Mouse (Mus musculus) thymus, postnatal 36 days (tissue): ENCODE measurements around the gene Anapc15.

Experiments
- DNase-seq, 2 experiments: peaks; one replicate each; pipeline ENCODE4 v3.0.0; 2022; ENCODE audit warnings: mixed read lengths in 2 of 2

Anapc15 gene

DNA sequence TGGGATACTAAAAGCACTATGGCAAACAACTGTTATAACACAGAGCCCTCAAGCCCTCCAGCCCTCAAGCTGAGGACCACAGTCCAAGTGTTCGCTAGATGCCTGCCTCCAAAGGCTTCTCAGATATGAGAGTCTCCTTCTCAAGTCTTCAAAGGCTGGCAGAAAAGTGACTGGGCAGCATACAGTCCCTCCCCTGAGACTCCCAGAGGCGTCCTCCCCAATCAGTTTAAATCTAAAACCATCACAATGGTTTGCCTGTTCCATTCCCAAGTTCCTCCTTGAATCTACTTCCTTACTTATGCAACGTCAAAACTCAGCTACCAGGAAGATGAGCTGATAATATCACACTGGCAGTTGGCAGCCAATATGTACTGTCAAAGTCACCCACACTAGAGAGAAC, at the start of gene Anapc15:
Gene Anapc15, plus strand, starts transcription at position 301 of the 400 bp plus-strand sequence.
- no peak for DNase-seq

- DNase-seq: no peak
These were observed 45.6 kb upstream of the Anapc15 start, which contains the start of gene Phox2a for GRCm38 (mm10) chr7:101817861-101818401. TSS of gene Phox2a (plus strand) at chr7:101818313.

GRCm38 (mm10) chr7:101820295-101821030, 43.1 kb upstream of the Anapc15 start:
- DNase-seq: no peak

DNA sequence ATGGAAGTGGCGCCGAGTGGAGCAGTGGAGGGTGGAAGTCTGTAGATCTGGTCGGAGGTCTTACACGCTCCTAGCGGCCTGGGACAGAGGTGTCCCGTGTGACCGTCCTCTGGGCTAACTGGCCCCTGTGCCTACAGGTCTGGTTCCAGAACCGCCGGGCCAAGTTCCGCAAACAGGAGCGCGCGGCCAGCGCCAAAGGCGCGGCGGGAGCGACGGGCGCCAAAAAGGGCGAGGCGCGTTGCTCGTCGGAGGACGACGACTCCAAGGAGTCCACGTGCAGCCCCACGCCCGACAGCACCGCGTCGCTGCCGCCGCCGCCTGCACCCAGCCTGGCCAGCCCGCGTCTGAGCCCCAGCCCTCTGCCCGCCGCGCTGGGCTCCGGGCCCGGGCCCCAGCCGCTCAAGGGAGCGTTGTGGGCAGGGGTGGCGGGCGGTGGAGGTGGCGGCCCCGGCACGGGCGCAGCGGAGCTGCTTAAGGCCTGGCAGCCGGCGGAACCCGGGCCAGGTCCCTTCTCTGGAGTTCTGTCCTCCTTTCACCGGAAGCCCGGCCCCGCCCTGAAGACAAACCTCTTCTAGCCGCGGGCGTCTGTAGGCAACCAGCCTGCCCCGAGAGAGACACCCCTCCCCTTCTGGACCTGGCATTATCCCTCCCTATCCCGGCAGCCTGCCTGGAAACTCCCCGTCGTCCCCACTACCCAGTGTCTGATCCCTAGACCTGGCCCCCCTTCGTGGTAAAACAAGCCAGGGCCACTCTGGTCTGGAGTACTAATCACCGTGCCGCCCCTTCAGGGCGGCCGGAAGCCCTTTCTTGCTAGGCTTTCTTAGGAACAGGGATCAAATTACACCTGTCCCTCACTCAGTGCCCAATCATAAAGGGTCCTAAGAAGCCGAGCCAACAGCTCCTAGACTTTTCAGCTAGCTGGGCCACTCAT, 41.7 kb upstream of the Anapc15 start:
- peak in 1 of 2 experiments; percentile 31 for DNase-seq

DNA sequence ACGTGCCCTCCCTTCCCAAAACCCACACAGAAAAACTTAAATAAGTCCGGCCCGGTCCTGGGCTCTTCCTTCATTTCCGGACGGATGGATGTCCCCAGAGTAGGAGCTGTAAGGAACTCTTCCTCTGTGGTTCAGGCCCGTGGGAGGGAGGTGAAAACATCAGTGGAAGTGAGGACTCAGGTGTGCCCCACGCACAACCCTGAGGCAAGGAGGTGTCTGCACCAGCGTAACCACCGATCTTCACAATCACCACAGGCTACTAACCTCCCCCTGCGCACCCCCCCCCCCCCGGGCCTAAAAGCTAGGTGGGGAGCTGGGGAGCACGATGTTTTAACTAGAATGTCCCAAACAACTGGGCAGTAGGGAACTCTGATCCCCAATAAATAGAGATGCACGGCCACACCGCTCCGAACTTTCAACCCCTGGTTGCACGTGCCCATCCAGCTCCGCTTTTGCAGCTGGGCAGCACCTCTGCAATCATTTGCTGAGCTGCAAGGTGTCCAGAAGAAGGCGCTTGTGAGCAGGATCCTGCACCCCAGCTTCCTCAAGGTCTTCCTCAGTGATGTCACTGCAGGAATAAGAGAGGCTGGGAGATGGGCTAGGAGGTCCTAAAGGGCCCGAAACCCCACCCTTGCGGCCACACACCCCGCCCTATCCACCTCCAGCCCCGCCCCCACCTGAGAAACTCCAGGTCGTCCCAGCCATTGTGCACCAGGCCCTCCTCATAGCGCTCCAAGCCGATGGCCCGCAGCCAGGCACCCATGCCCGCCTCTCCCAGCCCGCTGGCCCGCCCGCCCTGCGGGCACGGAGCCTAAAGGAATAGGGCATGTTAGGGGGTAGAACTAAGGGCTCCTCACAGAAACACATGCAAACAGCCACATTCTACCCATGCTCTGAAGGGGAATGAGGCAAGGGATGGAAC, 40.4 kb upstream of the Anapc15 start:
- DNase-seq: no peak

- no peak for DNase-seq
These were observed 39.5 kb upstream of the Anapc15 start for GRCm38 (mm10) chr7:101823758-101824630.

DNA sequence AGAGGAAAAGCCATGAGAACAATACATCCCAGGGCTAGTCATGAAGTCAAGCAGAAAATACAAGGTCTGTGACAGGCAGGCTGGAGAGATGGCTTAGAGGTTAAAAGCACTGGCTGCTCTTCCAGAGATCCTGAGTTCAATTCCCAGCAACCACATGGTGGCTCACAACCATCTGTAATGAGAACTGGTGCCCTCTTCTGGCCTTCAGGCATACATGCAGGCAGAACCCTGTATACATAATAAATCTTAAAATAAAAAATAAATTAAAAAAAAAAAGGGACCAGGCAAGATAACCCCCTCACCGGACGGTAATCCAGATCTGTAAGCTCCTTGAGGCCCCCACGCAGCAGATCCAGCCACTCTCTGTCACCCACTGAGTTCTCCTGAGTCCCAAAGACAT, 33.1 kb upstream of the Anapc15 start:
- no peak for DNase-seq

DNA sequence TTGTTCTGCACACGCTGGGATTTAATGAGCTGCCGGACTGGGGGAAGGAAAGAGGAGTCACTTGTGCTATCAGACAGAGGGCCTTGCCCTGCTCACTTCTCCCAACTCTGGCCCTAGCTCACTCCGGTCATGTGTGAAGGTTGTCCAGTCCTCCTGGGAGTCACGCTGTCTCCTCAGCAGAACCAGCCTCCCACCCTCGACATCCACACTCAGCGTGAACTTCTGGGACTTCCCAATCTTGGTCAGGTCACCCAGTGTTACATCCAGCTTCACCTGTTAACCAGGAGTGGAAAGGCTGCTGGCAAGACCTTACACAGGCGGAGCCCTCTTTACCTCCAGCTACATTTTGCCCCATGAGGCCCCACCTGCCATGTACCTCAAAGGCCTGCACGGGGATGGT, 32.1 kb upstream of the Anapc15 start:
- no peak for DNase-seq

GRCm38 (mm10) chr7:101832372-101832771, 31.1 kb upstream of the Anapc15 start:
- no peak for DNase-seq

- no peak for DNase-seq
These were observed 30.2 kb upstream of the Anapc15 start for GRCm38 (mm10) chr7:101833352-101833751.

DNA sequence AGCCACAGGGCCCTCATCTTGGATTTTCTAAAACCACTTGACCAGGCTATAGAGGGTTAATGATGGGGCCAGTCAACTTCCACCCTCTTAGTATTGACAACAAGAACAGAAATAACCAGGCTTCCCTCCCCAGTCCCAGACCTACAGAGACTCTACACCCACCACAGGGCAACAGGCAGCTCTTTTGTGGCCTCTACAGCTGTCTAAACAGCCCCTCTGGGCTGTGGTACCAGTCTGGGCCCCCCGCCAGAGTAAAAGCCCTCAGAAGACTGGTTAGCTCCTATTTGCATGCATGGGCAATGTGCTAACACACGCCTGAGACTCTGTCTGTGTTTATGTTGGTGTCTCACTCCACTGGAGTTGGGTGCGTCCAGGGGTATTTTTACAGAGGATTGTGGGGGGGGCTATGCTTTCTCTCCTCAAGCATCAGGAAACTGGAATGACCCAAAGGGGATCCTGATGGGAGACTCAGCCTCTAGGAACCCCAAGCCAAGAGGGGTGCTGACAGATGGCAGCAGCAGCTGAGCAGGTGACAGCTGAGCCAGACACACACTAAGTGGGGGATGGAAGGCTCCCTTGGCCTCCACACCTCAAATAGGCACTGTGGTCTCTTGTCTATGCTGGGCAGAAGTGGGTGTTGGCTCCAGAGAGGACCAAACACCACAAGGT, 29.5 kb upstream of the Anapc15 start:
- DNase-seq: no peak

- no peak for DNase-seq
These were observed 28.6 kb upstream of the Anapc15 start for GRCm38 (mm10) chr7:101834903-101835302.

- DNase-seq: no peak
These were observed 27.9 kb upstream of the Anapc15 start for GRCm38 (mm10) chr7:101835457-101836109.

DNA sequence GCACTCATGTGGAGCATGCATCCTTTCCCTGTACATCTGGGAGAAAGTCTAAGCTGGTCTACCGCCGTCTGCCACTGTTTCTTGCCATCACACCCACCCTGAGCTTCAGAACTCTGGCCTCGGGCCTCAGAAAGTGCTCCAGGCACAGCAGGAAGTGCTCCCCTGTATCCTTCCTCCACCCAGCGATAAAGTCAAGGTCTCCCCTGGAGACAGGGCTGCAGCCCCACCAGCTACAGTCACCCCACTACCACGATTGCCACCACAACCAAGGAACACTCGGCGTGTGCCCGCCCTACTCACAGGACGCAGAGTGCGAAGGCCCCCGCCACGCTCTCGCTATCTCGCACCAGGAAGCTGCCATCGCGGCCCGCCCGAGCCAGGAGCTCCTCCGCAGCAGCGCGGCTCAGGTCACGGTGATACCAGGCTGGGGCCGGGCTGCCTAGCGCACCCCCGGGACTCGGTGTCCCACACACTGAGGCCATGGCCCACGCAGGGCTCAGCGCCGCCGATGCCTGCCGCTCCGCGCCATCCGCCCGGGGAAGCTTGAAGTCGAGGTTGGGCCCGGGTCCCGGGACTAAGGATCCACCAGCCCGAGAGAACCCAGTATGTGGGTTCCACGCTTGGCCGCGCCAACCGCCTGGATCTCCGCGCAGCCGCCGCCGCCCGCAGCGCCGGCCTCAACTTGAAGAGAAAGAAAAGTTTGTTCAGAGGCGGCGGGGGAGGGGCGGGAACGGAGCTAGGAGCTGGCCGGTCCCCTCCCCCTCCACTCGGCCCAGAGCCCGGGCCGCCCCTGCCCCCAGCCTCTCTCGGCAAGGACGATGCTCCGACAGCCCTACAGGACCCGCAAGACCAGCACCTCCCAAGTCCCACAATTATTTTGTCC, 27.0 kb upstream of the Anapc15 start:
- peak; percentile 59 to 63 for DNase-seq

DNA sequence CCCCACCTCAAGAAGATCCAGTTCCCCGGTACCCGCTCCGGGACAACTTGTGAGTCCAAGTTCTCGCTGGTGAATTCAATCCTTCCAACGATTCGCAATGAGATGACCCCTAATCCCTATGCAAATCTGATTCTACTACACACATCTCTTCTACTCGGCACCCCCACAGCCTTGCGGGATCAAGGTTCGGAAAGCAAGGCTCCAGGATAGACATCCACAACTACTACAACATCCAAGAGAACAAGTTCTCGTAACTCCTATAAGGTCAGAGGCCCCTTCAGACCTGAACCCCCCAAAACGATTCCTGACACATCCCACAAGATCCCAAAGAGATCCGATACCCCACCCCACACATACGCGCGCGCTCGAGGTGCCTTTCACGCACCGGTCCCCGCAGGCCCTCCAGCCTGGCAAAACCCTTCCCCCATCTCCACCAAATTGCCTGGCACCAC, 26.3 kb upstream of the Anapc15 start:
- no peak for DNase-seq

DNA sequence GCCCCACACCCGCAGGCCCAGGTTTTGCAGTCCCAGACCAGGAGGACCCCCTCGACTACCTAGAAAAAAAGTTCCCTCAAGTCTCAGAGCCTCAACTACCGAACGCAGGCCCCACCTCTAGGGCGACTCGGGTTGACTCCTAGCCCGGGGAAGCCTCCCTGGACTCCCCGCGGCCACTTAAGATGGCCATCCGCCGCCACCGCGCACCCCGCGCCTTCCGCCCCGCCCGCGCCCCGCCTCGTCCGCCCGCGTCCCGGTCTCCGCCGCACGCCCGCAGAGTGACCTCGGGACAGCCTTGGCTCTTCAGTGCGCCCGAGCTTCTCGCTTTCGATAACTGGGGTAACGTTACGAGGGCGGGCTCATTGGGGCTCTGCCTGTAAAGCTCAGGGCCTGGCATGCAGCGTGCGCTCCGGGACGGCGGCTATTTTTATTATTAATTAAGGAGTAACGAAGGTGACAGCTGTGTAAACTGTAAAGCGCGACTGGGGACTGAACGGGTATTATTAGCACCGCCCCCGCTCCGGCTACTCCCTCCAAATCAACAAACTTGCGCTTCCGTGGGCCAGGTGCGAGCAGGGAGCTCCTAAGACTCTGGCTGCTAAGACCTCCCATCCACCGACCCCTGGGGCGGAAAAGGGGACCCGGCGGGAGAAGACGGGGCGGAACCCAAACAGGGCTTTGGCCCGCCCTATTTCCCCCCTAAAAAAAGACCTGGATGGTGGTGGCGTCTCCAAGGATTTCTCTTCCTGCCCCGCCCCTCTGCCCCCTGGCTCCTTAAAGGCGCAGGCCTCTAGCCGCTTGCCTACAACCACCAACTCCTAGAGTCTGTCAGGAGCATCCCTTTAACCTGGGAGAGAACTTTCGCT, 25.7 kb upstream of the Anapc15 start, which contains the start of gene Inppl1:
Gene Inppl1, minus strand, starts transcription at position 624 of the 866 bp plus-strand sequence.
- peak; percentile 18 to 23 for DNase-seq

DNA sequence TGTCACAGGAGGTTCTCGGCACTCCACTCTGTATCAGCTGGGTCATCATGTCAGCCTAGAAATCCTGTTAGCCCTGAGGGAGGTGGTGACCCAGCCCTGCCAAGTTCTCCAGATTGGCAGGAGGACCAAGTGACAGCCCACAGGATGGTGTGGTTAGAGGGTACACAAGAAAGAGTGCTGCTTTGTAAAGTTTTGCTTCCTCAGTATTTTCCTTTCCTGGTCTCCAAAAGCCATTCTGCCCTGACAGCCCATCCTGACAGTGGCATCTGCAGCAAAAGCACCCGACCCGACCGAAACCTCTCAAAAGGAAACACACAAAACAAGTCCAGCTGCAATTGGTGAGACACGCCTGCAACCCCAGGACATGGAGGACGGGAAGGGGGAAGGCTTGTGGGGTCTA, 19.3 kb upstream of the Anapc15 start:
- no peak for DNase-seq

GRCm38 (mm10) chr7:101847934-101848333, 15.6 kb upstream of the Anapc15 start:
- DNase-seq: no peak
